Mouse (Mus musculus): ENCODE measurements at regions not wholly inside any gene's neighbourhood (a gene's known extent, or its start where the extent isn't known, plus 50 kb on each side); places are given as distances from the start of the nearest gene placed in this dataset.
A peak's percentile ranks its signal among the peaks of the same experiment; 100 is the strongest.
"Not testable (repeated sequence)": the region's sequence is repeated elsewhere in the genome, so short reads cannot be mapped to it uniquely, and the experiment has no call there.

DNA sequence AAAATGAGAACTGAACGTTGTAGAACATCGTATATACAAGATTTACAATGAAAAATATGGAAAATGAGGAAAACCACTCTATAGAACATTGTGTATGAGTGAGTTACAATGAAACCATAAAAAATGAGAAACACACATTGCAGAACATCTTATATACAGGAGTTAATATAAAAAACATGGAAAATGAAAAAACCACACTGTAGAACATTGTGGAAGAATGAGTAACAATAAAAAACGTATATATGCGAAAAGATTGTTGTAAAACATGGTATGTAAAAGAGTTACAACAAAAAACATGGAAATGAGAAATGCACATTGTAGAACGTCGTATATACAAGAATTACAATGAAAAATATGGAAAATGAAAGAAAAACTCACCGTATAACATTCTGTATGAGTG lies 301.2 kb downstream of the Gm3376 start:
- not testable (repeated sequence) for H3K27me3 ChIP-seq (ENCODE audit: control insufficient read depth, insufficient read depth, low read length, poor library complexity, severe bottlenecking); H3K36me3 ChIP-seq (ENCODE audit: control insufficient read depth, insufficient read depth, low read length, poor library complexity, severe bottlenecking)
- DNase-seq (ENCODE audit: low read depth, low spot score): peak; percentile 67

DNA sequence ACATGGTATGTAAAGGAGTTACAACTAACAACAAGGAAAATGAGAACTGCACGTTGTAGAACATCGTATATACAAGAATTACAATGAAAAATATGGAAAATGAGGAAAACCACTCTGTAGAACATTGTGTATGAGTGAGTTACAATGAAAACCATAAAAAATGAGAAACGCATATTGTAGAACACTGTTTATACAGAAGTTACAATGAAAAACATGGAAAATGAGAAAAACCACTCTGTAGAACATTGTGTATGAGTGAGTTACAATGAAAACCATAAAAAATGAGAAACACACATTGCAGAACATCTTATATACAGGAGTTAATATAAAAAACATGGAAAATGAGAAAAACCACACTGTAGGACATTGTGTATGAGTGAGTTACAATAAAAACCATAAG lies 302.1 kb downstream of the Gm3376 start:
- H3K36me3 ChIP-seq (ENCODE audit: control insufficient read depth, insufficient read depth, low read length, poor library complexity, severe bottlenecking); H3K27me3 ChIP-seq (ENCODE audit: control insufficient read depth, insufficient read depth, low read length, poor library complexity, severe bottlenecking): not testable (repeated sequence)
- DNase-seq (ENCODE audit: low read depth, low spot score): peak; percentile 38
